Mouse (Mus musculus) lung, embryonic 16.5 days (tissue): Measurements from ENCODE around the gene Twnk. TPM values are rescaled to one million over a fixed set of nuclear protein-coding genes. Genes with fewer than 3 reads are reported as not detected.

Experiments
- ATAC-seq: fragments of 200-750 bp; cut with Nextera tagmentation; 2 replicates; pipeline ENCODE4 v1.8.0; 2017; ENCODE audit warnings: low read depth, mild to moderate bottlenecking, moderate library complexity
- H3K27ac ChIP-seq: fragments of 300-500 bp; sonication (generic); 2 replicates; pipeline ENCODE4 v1.5.1; 2014; ENCODE audit warnings: mild to moderate bottlenecking, control low read depth, low read length
- H3K27me3 ChIP-seq: fragments of 300-500 bp; sonication (generic); 2 replicates; pipeline ENCODE4 v1.6.1; 2014; ENCODE audit warnings: low read depth, low read length, mixed read lengths; ENCODE audit not compliant: control insufficient read depth, insufficient read depth
- H3K36me3 ChIP-seq: fragments of 300-500 bp; sonication (generic); 2 replicates; pipeline ENCODE4 v1.6.1; 2014; ENCODE audit warnings: low read length; ENCODE audit not compliant: control insufficient read depth, insufficient read depth
- H3K4me1 ChIP-seq: fragments of 300-500 bp; sonication (generic); replicated peaks from 2 replicates; pipeline ENCODE4 v1.6.1; 2014; ENCODE audit warnings: low read length, mixed read lengths; ENCODE audit not compliant: control insufficient read depth, insufficient read depth
- H3K4me2 ChIP-seq: fragments of 300-500 bp; sonication (generic); 2 replicates; pipeline ENCODE4 v1.6.1; 2014; ENCODE audit warnings: low read depth, low read length, control low read depth
- H3K4me3 ChIP-seq: fragments of 300-500 bp; sonication (generic); 2 replicates; pipeline ENCODE4 v1.5.1; 2014; ENCODE audit warnings: mild to moderate bottlenecking, low read length, control low read depth
- H3K9ac ChIP-seq: fragments of 300-500 bp; sonication (generic); 2 replicates; pipeline ENCODE4 v1.6.1; 2014; ENCODE audit warnings: low read length, control low read depth
- H3K9me3 ChIP-seq: fragments of 300-500 bp; sonication (generic); 2 replicates; pipeline ENCODE4 v1.6.1; 2016; ENCODE audit warnings: low read length; ENCODE audit not compliant: control insufficient read depth
- WGBS: fragments of 180-500 bp; shearing (Covaris S2); extraction: QIAGEN DNeasy Blood & Tissue Kit; methylation state at CpG from one replicate; pipeline ENCODE4 v1.1.7; 2014; 5-methylcytosine and 5-hydroxymethylcytosine counted together
- polyA plus RNA-seq: library from polyadenylated mRNA; unstranded; fragments of >200 nt; fragmentation: Nextera tagmentation; extraction: Ambion mirVana; gene quantifications from 2 replicates; pipeline ENCODE4 v1.2.1, GENCODE M21; 2015

Twnk gene
- polyA plus RNA-seq, 1 experiment from 2014 or later = 19.8 TPM

DNA sequence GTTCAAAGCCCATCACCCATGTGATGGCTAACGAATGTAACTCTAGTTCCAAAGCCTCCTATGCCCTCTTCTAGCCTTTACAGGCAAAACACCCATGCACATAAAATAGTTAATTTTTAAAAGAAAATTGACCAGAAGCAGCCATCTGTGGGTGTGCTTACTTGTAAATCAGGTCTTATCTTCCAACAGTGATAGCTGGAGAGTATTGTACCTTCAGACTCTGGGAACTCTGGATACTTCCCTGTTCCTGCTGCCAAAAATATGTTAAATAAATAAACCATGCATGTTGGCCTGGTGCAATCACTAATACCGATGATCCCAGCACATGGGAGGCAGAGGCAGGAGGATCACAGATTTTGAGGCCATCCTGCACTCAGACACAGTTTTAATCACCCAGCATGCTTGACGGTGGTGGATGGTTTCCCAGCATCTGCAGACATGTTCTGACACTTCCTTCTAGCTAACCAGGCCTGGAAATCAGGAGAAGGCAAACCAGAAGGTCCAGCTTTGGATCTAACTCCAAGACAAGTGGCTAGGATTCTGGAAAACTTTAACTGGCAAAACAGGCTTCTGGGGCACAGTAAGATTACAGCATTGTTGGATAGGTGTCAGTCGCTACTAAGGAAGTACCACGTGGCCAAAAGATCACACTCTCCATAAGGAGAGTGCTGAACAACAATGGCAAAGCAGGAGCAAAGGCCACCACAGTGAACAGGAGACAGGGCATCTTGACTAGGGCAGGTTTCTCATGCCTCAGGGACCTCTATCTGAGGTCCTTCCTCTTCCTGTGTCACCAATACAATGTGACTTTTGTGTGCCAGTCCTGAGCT, 20.1 kb upstream of the Twnk start:
- no peak overlapping the region for H3K27ac ChIP-seq
- 40% methylated on average over 5 of the region's 5 CpGs for WGBS
- peaks cover 13% of the 10 kb centered on the region for H3K4me1 ChIP-seq

DNA sequence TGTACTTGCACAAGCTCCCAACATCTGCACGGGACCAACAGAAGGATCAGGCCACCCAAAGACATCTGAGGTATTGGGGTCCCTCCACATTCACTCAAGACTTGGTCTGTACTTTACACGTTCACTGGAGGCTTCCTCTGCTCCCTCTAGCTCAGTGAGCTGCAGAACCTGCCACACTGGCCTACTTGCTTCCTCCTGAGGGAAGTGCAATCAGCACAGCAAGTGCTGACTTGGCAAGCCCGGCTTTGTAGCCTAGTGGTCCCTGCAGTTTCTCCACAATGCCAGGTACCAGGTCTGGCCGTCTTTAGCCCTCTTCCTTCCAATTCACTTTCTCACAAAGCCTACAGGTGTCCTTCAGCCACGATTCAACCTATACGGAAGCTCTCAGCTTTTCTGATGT, 18.5 kb upstream of the Twnk start:
- Histone ChIP-seq H3K27ac (no peak overlapping the region), H3K27me3 (no peaks in the 10 kb centered on the region), H3K9ac (no peak overlapping the region), H3K4me1 (peaks cover 18% of the 10 kb centered on the region), H3K9me3 (no peaks in the 10 kb centered on the region), H3K36me3 (peaks cover under 1% of the 10 kb centered on the region; the same call in 1 of the 2 replicates), H3K4me2 (no peak overlapping the region), H3K4me3 (no peak overlapping the region)
- no peak for ATAC-seq
- WGBS = 63% methylated on average over 6 of the region's 6 CpGs

More for the DNA sequence above, 20.1 kb upstream of the Twnk start:
- Histone ChIP-seq H3K36me3 (peaks cover 12% of the 10 kb centered on the region), H3K4me2 (no peak overlapping the region), H3K9ac (no peak overlapping the region), H3K4me3 (no peak overlapping the region), H3K9me3 (no peaks in the 10 kb centered on the region), H3K27me3 (no peaks in the 10 kb centered on the region)
- ATAC-seq = no peak

DNA sequence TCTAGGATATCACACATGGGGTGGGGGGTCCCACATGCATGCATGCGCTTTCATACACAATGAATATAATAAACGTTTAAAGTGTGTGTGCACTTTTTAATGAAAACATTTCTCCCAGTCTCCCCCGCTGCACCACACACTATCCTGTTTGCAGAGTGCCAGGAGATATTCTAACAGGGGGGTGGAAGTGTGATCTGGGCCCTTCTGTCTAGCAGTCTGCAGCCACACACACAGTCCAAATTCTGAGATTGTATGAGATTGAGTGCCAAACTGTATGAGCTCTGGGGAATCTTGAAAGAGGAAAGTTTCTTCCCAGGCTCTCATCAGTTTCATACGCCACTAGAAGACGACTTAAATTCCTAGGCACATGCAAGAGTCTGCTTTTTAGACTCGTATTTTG, 17.6 kb upstream of the Twnk start:
- Histone ChIP-seq H3K4me3 (no peak overlapping the region), H3K4me2 (no peak overlapping the region), H3K9me3 (no peaks in the 10 kb centered on the region), H3K27me3 (no peaks in the 10 kb centered on the region), H3K4me1 (peaks cover 23% of the 10 kb centered on the region), H3K27ac (no peak overlapping the region), H3K36me3 (no peaks in the 10 kb centered on the region), H3K9ac (no peak overlapping the region)
- ATAC-seq = no peak
- WGBS = 49% methylated on average over 6 of the region's 6 CpGs

DNA sequence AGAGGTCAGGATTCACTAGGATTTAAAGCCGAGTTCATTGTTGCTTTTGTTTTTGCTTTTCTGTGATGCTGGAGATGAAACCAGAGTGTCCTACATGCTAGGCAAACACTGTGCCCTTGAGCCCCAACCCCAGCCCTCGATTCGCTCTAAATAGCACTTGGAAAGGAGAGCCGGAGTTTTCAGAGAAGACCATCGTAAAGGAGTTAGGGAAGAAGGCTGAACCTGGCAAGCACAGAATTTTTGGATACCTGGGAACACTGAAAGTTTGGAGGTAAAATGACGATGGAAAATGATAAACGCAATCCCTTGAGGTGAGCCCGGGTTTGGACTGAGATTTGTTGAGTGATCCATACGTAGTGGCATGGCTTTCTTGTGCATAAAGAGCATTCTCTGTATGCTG, 17.1 kb upstream of the Twnk start:
- no peak for ATAC-seq

DNA sequence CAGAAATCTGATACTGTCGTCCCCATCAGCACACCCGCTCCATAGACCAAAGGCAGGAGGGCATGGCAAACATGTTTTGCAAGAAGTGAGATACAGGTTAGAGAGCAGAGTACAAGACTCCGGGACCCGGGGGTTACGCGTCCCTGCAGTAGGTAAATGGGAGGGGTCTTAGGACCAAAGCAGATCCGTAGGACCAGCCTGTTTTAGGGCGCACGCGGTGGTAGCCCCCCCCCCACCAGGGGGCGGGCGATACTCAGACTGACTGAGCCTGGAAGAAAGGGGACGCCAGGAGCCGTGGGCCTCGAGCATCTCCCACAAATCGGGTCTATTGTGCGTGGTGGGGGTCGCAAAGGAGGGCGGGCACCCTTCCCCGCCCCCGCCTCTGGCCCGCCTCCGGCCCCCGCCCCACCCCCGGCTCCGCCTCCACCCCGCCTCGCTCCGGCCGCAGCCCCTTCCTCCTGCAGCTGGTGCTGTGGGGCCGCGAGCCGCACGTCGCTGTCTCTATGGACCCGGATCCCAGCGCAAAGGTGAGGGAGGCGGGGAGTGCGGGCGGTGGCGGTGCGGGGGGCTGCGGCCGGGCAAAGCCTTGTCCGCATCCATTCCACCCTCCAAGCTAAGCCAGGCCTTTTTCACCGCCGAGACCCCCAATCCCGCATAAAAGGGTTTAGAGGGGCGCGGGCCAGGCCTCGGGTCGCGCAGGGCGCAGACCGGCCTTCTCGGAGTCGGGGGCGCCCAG, 16.5 kb upstream of the Twnk start, which contains the start of gene Sema4g:
Gene Sema4g (plus strand): TSS at position 271 of the 736 bp plus-strand sequence.
- Histone ChIP-seq H3K4me2 (peak within 1 kb of the TSS; percentile 100), H3K9ac (peak within 1 kb of the TSS; percentile 77), H3K9me3 (no peaks in the 10 kb centered on the region), H3K4me1 (peaks cover 23% of the 10 kb centered on the region), H3K27me3 (no peaks in the 10 kb centered on the region), H3K36me3 (no peaks in the 10 kb centered on the region), H3K27ac (no peak within 1 kb of the TSS), H3K4me3 (peak within 1 kb of the TSS; percentile 69)
- WGBS = under 1% methylated on average over 41 of the region's 58 CpGs
- peak; percentile 75 for ATAC-seq

More for the DNA sequence above, 17.1 kb upstream of the Twnk start:
- Histone ChIP-seq H3K4me2 (peak overlapping the region; percentile 100), H3K4me3 (peak overlapping the region; percentile 69), H3K9me3 (no peaks in the 10 kb centered on the region), H3K36me3 (no peaks in the 10 kb centered on the region), H3K9ac (peak overlapping the region; percentile 77; the same call in 1 of the 2 replicates), H3K27ac (no peak overlapping the region), H3K27me3 (no peaks in the 10 kb centered on the region), H3K4me1 (peaks cover 23% of the 10 kb centered on the region)
- 22% methylated on average over 9 of the region's 9 CpGs for WGBS

DNA sequence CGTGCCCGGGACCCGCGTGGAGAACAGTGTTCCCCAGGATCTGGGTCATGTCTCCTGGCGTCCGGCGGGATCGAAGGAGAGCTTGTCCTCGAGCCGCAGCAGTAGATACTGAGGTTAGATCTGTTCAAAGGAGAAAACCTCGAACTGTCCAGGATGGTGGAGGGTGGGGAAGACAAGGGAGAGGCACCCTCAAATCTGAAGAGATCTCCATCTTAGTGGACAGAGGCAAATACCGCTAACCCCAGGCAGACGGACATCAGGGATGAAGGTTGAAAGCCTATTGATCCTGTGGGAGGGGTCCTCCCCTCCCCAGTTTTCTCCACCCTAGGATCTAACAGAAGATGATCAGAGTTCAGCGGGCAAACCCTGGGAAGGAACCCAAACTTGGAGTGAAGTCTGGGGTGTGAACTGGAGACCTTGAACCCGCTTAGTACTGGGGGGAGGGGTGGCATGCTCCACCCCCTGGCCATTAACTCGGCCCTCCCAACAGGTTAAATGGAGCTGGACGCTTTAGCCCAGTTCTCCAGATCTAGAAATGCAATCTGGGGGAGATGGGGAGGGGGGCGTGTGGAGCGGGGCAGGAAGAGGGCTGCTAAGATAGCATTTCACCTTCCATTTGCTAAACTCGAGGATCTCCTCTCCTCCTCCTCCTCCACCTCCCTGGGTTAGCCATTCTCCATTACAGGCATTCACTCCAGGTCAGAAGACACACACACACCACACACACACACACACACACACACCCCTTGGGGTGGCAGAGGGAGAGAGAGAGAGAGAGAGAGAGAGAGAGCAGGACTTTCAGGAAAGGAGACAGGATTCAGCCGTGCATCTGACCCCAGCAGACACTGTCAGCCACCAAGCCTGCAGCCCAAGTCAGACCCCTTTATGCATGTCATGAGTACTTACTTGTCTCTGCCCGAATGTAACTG, 15.6 kb upstream of the Twnk start:
- ATAC-seq = 0 out of 2 replicates have a peak, but pooled peaks have one; percentile 20
- H3K4me3 ChIP-seq = peak overlapping the region; percentile 69
- peak overlapping the region; percentile 100 for H3K4me2 ChIP-seq
- peak overlapping the region; percentile 77 for H3K9ac ChIP-seq
- WGBS = 8% methylated on average over 22 of the region's 22 CpGs
- no peaks in the 10 kb centered on the region for H3K36me3 ChIP-seq
- H3K9me3 ChIP-seq = no peaks in the 10 kb centered on the region
- no peaks in the 10 kb centered on the region for H3K27me3 ChIP-seq
- no peak overlapping the region for H3K27ac ChIP-seq
- peaks cover 23% of the 10 kb centered on the region for H3K4me1 ChIP-seq

DNA sequence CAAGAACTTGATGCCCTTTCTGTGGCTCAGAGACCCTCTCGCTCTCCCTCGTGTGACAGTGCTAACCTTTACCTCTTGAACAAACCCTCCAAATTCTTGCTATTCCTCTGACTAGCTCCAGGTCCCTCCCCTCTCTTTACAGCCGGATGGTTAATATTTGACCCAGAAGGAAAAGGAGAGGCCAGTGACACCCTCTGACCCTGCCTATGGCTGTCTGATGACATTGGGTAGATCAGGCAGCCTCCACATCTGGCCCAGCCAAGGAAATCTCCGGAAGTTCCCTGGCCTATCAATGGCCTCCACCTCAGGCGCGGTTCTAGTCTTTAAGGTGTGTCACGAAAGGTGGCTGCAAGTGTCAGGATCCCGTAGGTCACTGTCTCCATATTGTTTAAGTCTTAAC, 14.4 kb upstream of the Twnk start:
- Histone ChIP-seq H3K27me3 (no peaks in the 10 kb centered on the region), H3K9ac (no peak overlapping the region), H3K9me3 (no peaks in the 10 kb centered on the region), H3K4me3 (no peak overlapping the region), H3K4me2 (no peak overlapping the region), H3K27ac (no peak overlapping the region), H3K4me1 (peaks cover 23% of the 10 kb centered on the region), H3K36me3 (no peaks in the 10 kb centered on the region)
- WGBS = 53% methylated on average over 8 of the region's 8 CpGs
- ATAC-seq = 0 out of 2 replicates have a peak, but pooled peaks have one; percentile 5

DNA sequence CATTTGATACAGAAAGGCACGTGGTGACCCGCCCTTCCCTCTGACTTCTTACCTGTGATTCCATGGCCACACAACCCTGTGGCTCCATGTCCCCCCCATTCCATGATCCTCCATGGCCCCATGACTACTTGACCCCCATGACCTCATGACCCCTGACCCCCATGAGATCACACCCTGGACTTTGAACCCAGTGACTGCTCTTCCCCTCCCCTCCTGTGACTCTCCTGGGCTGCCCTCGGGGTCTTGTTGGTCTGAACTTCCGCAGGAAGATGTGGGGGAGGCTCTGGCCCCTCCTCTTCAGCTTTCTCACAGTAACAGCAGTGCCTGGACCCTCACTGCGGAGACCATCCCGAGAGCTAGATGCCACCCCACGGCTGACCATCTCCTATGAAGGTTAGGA, 13.2 kb upstream of the Twnk start:
- Histone ChIP-seq H3K27me3 (no peaks in the 10 kb centered on the region), H3K36me3 (no peaks in the 10 kb centered on the region), H3K9me3 (no peaks in the 10 kb centered on the region), H3K4me2 (no peak overlapping the region), H3K9ac (no peak overlapping the region), H3K4me1 (peaks cover 23% of the 10 kb centered on the region), H3K27ac (no peak overlapping the region), H3K4me3 (no peak overlapping the region)
- no peak for ATAC-seq
- WGBS = 44% methylated on average over 7 of the region's 7 CpGs
